Mouse (Mus musculus): ENCODE results near the gene Acta2. TPM values are rescaled to one million over a fixed set of nuclear protein-coding genes. Genes with fewer than 3 reads are reported as not detected.

Acta2 gene
- polyA plus RNA-seq, 1 experiment from 2014 or later, result 115 TPM

DNA sequence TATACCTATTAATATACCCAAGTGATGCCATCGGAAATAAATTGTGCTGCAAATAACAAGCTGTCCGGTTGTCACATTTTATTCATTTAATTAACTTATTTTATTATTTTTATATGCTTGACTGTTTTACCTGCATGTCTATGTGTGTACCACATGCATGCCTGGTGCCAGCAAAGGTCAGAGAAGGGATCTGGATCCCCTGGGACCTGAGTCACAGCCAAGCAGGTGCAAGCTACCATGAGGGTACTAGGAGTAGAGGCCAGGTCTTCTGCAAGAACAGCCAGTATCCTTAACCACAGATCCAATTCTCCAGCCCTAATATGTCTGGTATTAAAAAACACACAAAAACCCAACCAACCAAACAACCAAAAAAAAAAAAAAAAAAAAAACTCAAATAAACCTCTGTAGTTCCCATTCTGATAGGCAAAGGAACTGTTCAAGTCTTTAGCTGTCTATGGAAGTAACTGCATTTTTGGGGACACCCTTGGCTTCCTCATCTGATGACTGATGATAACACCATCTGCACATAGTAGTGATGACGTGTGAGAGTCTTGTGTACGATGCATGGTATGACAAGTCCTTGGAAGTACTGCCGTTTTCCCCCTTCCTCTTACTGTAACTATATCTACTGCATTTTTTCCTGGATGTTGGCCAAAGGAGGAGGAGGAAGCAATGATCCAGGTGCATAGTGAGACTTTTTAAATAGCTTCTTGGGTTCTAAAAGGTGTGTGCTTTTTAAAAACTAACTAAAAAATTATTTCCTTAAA, 14.9 kb downstream of the Acta2 start:
- H3K27me3 ChIP-seq (ENCODE audit: control insufficient read depth, insufficient read depth, low read length), result no peaks in the 10 kb centered on the region
- no peaks in the 10 kb centered on the region for H3K9me3 ChIP-seq (ENCODE audit: control insufficient read depth, low read length)
- 90% methylated on average over 5 of the region's 5 CpGs for WGBS
- H3K27ac ChIP-seq (ENCODE audit: low read depth, low read length), result no peak overlapping the region
- no peak overlapping the region for H3K4me2 ChIP-seq (replicated peaks; ENCODE audit: low read depth, low read length)
- H3K36me3 ChIP-seq (ENCODE audit: control insufficient read depth, insufficient read depth, low read length), result no peaks in the 10 kb centered on the region
- no peak for ATAC-seq (ENCODE audit: low FRiP score, low TSS enrichment)
- no peak overlapping the region for H3K4me3 ChIP-seq (ENCODE audit: low read length)
- no peak overlapping the region for H3K9ac ChIP-seq (ENCODE audit: low read depth, low read length)
- no peaks in the 10 kb centered on the region for H3K4me1 ChIP-seq (ENCODE audit: control insufficient read depth, insufficient read depth, low read length)

- H3K4me1 ChIP-seq (ENCODE audit: control insufficient read depth, insufficient read depth, low read length), result no peaks in the 10 kb centered on the region
- no peaks in the 10 kb centered on the region for H3K27me3 ChIP-seq (ENCODE audit: control insufficient read depth, insufficient read depth, low read length)
- no peak overlapping the region for H3K4me2 ChIP-seq (replicated peaks; ENCODE audit: low read depth, low read length)
- H3K36me3 ChIP-seq (ENCODE audit: control insufficient read depth, insufficient read depth, low read length), result no peaks in the 10 kb centered on the region
- no peak overlapping the region for H3K4me3 ChIP-seq (ENCODE audit: low read length)
- 98% methylated on average over 2 of the region's 2 CpGs for WGBS
- H3K9ac ChIP-seq (ENCODE audit: low read depth, low read length), result no peak overlapping the region
- H3K9me3 ChIP-seq (ENCODE audit: control insufficient read depth, low read length), result no peaks in the 10 kb centered on the region
- ATAC-seq (ENCODE audit: low FRiP score, low TSS enrichment), result no peak
- H3K27ac ChIP-seq (ENCODE audit: low read depth, low read length), result no peak overlapping the region
Measured at GRCm38 (mm10) chr19:34237746-34238145, 17.6 kb downstream of the Acta2 start.

GRCm38 (mm10) chr19:34236049-34236448, 19.3 kb downstream of the Acta2 start:
- ATAC-seq (ENCODE audit: low FRiP score, low TSS enrichment), result no peak

GRCm38 (mm10) chr19:34233944-34234343, 21.4 kb downstream of the Acta2 start:
- no peaks in the 10 kb centered on the region for H3K27me3 ChIP-seq (ENCODE audit: control insufficient read depth, insufficient read depth, low read length)
- H3K36me3 ChIP-seq (ENCODE audit: control insufficient read depth, insufficient read depth, low read length), result no peaks in the 10 kb centered on the region
- no peaks in the 10 kb centered on the region for H3K9me3 ChIP-seq (ENCODE audit: control insufficient read depth, low read length)
- no peak overlapping the region for H3K9ac ChIP-seq (ENCODE audit: low read depth, low read length)
- 50% methylated on average over 14 of the region's 14 CpGs for WGBS
- H3K27ac ChIP-seq (ENCODE audit: low read depth, low read length), result no peak overlapping the region
- no peaks in the 10 kb centered on the region for H3K4me1 ChIP-seq (ENCODE audit: control insufficient read depth, insufficient read depth, low read length)
- H3K4me2 ChIP-seq (replicated peaks; ENCODE audit: low read depth, low read length), result no peak overlapping the region
- H3K4me3 ChIP-seq (ENCODE audit: low read length), result no peak overlapping the region
- peak; percentile 55; the same call in 1 of the 2 replicates for ATAC-seq (ENCODE audit: low FRiP score, low TSS enrichment)

More at GRCm38 (mm10) chr19:34236049-34236448, 19.3 kb downstream of the Acta2 start:
- H3K4me3 ChIP-seq (ENCODE audit: low read length), result no peak overlapping the region
- no peaks in the 10 kb centered on the region for H3K9me3 ChIP-seq (ENCODE audit: control insufficient read depth, low read length)
- no peaks in the 10 kb centered on the region for H3K4me1 ChIP-seq (ENCODE audit: control insufficient read depth, insufficient read depth, low read length)
- H3K36me3 ChIP-seq (ENCODE audit: control insufficient read depth, insufficient read depth, low read length), result no peaks in the 10 kb centered on the region
- no peak overlapping the region for H3K9ac ChIP-seq (ENCODE audit: low read depth, low read length)
- no peak overlapping the region for H3K27ac ChIP-seq (ENCODE audit: low read depth, low read length)
- H3K27me3 ChIP-seq (ENCODE audit: control insufficient read depth, insufficient read depth, low read length), result no peaks in the 10 kb centered on the region
- no peak overlapping the region for H3K4me2 ChIP-seq (replicated peaks; ENCODE audit: low read depth, low read length)
- WGBS, result 85% methylated on average over 3 of the region's 3 CpGs

DNA sequence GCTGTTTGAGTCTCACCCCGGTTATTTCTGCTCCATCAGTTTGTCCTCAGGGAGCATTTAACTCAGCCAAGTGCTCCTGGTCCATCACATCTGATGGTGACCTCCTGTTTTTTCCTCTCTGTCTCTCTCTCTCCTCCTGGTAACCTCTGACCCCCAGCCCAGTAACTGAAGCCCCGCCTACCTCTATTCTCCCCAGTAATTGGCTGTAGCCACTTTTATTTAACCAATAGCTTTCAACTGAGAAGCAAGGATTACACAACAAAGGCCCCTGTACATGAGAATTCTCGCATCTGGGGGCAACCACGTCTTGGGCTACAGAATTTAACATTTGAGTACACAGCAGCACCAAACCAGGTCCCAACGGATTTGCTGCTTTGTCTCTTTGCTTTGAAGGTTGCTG, 23.1 kb downstream of the Acta2 start:
- Histone ChIP-seq H3K4me2 (replicated peaks; ENCODE audit: low read depth, low read length) (no peak overlapping the region), H3K27ac (ENCODE audit: low read depth, low read length) (no peak overlapping the region), H3K36me3 (ENCODE audit: control insufficient read depth, insufficient read depth, low read length) (no peaks in the 10 kb centered on the region), H3K27me3 (ENCODE audit: control insufficient read depth, insufficient read depth, low read length) (no peaks in the 10 kb centered on the region), H3K9ac (ENCODE audit: low read depth, low read length) (no peak overlapping the region), H3K4me1 (ENCODE audit: control insufficient read depth, insufficient read depth, low read length) (no peaks in the 10 kb centered on the region), H3K9me3 (ENCODE audit: control insufficient read depth, low read length) (no peaks in the 10 kb centered on the region), H3K4me3 (ENCODE audit: low read length) (no peak overlapping the region)
- 76% methylated on average over 5 of the region's 5 CpGs for WGBS
- no peak for ATAC-seq (ENCODE audit: low FRiP score, low TSS enrichment)

GRCm38 (mm10) chr19:34231596-34231995, 23.8 kb downstream of the Acta2 start:
- Histone ChIP-seq H3K4me2 (replicated peaks; ENCODE audit: low read depth, low read length) (no peak overlapping the region), H3K4me3 (ENCODE audit: low read length) (no peak overlapping the region), H3K4me1 (ENCODE audit: control insufficient read depth, insufficient read depth, low read length) (no peaks in the 10 kb centered on the region), H3K36me3 (ENCODE audit: control insufficient read depth, insufficient read depth, low read length) (no peaks in the 10 kb centered on the region), H3K9ac (ENCODE audit: low read depth, low read length) (no peak overlapping the region), H3K9me3 (ENCODE audit: control insufficient read depth, low read length) (no peaks in the 10 kb centered on the region), H3K27me3 (ENCODE audit: control insufficient read depth, insufficient read depth, low read length) (no peaks in the 10 kb centered on the region), H3K27ac (ENCODE audit: low read depth, low read length) (no peak overlapping the region)
- ATAC-seq (ENCODE audit: low FRiP score, low TSS enrichment), result no peak
- WGBS, result 70% methylated on average over 7 of the region's 7 CpGs

DNA sequence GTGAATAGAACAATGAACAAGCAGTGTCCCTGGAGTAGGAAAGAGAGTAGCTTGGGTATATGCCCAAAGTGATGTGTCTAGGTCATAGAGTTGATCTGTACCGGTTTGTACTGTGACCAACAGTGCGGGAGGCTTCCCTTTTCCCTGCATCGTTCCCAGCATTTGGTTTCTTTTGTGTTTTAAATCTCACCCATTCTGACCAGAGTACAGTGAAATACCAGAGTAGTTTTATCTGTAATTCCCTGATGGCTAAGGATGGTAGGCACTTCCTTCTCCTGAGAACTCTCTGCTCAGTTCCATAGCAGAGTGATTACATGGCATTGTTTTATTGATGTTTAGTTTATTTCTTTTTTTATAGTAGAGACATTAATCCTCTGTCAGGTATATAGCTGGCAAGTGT, 32.6 kb downstream of the Acta2 start:
- H3K9me3 ChIP-seq (ENCODE audit: control insufficient read depth, low read length), result no peaks in the 10 kb centered on the region
- no peaks in the 10 kb centered on the region for H3K36me3 ChIP-seq (ENCODE audit: control insufficient read depth, insufficient read depth, low read length)
- H3K4me3 ChIP-seq (ENCODE audit: low read length), result no peak overlapping the region
- no peak overlapping the region for H3K4me2 ChIP-seq (replicated peaks; ENCODE audit: low read depth, low read length)
- no peak overlapping the region for H3K9ac ChIP-seq (ENCODE audit: low read depth, low read length)
- no peak overlapping the region for H3K27ac ChIP-seq (ENCODE audit: low read depth, low read length)
- H3K27me3 ChIP-seq (ENCODE audit: control insufficient read depth, insufficient read depth, low read length), result no peaks in the 10 kb centered on the region
- H3K4me1 ChIP-seq (ENCODE audit: control insufficient read depth, insufficient read depth, low read length), result no peaks in the 10 kb centered on the region
- ATAC-seq (ENCODE audit: low FRiP score, low TSS enrichment), result no peak
- 86% methylated on average over 3 of the region's 3 CpGs for WGBS

DNA sequence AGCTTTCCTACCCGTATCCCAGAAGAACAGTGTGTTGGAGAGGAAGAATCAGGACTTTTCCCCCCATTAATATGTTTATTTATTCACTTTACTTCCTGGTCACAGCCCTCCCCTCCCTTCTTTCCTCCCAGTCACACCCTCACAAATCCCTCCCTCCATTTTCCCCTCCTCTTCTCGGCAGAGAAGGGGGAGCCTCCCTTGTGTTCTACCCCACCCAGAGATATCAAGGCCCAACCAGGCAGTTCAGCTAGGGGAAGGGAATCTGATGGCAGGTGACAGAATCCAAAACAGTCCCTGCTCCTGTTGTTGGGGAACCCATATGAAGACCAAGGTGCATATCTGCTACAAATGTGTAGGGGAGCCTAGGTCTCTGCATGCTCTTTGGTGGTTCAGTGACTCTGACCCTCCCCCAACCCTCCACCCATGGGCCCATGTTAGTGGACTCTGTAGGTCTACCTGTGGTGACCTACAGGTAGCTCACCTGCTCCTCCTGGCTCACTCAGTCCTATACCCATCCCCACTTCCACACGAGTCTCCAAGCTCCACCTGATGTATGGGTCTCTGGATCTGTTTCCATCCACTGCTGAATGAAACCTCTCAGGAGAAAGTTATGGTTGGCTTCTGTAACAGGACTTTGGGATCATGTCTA, 34.5 kb downstream of the Acta2 start:
- WGBS, result 75% methylated on average over 3 of the region's 3 CpGs
- Histone ChIP-seq H3K27ac (ENCODE audit: low read depth, low read length) (no peak overlapping the region), H3K9ac (ENCODE audit: low read depth, low read length) (no peak overlapping the region), H3K4me2 (replicated peaks; ENCODE audit: low read depth, low read length) (no peak overlapping the region), H3K4me1 (ENCODE audit: control insufficient read depth, insufficient read depth, low read length) (no peaks in the 10 kb centered on the region), H3K4me3 (ENCODE audit: low read length) (no peak overlapping the region), H3K9me3 (ENCODE audit: control insufficient read depth, low read length) (no peaks in the 10 kb centered on the region), H3K36me3 (ENCODE audit: control insufficient read depth, insufficient read depth, low read length) (no peaks in the 10 kb centered on the region), H3K27me3 (ENCODE audit: control insufficient read depth, insufficient read depth, low read length) (no peaks in the 10 kb centered on the region)
- ATAC-seq (ENCODE audit: low FRiP score, low TSS enrichment), result no peak

GRCm38 (mm10) chr19:34219260-34219968, 36.0 kb downstream of the Acta2 start:
- H3K4me3 ChIP-seq (ENCODE audit: low read length), result no peak overlapping the region
- WGBS, result 91% methylated on average over 5 of the region's 5 CpGs
- no peak for ATAC-seq (ENCODE audit: low FRiP score, low TSS enrichment)
- H3K27ac ChIP-seq (ENCODE audit: low read depth, low read length), result no peak overlapping the region
- no peaks in the 10 kb centered on the region for H3K9me3 ChIP-seq (ENCODE audit: control insufficient read depth, low read length)
- H3K4me1 ChIP-seq (ENCODE audit: control insufficient read depth, insufficient read depth, low read length), result no peaks in the 10 kb centered on the region
- no peaks in the 10 kb centered on the region for H3K27me3 ChIP-seq (ENCODE audit: control insufficient read depth, insufficient read depth, low read length)
- H3K4me2 ChIP-seq (replicated peaks; ENCODE audit: low read depth, low read length), result no peak overlapping the region
- no peaks in the 10 kb centered on the region for H3K36me3 ChIP-seq (ENCODE audit: control insufficient read depth, insufficient read depth, low read length)
- H3K9ac ChIP-seq (ENCODE audit: low read depth, low read length), result no peak overlapping the region

Data from kidney, embryonic 14.5 days (tissue).